Mouse (Mus musculus) E14TG2a.4 (cell line): Measurements from ENCODE around the gene Utp15.

Experiments
- CTCF ChIP-seq: conservative IDR thresholded peaks from 2 replicates; pipeline ENCODE4 v1.5.1; 2014; ENCODE audit warnings: low read length
- NANOG ChIP-seq: IDR thresholded peaks from 2 replicates; pipeline ENCODE4 v1.6.1; 2014; ENCODE audit warnings: borderline replicate concordance, low read length, mixed read lengths
- POU5F1 ChIP-seq: IDR thresholded peaks from 2 replicates; pipeline ENCODE4 v1.6.1; 2014; ENCODE audit warnings: low read length, borderline replicate concordance

- TF ChIP-seq CTCF (no peak), POU5F1 (no peak), NANOG (no peak)
Observed at GRCm38 (mm10) chr13:98204371-98204770, 58.5 kb downstream of the Utp15 start.
